Mouse (Mus musculus): ENCODE measurements around the gene Mast4. TPM values are rescaled to one million over a fixed set of nuclear protein-coding genes. Genes with fewer than 3 reads are reported as not detected.
"Not testable (repeated sequence)": the region's sequence is repeated elsewhere in the genome, so short reads cannot be mapped to it uniquely, and the experiment has no call there.

Mast4 gene
- polyA plus RNA-seq, 1 experiment from 2014 or later: 10.5 TPM

DNA sequence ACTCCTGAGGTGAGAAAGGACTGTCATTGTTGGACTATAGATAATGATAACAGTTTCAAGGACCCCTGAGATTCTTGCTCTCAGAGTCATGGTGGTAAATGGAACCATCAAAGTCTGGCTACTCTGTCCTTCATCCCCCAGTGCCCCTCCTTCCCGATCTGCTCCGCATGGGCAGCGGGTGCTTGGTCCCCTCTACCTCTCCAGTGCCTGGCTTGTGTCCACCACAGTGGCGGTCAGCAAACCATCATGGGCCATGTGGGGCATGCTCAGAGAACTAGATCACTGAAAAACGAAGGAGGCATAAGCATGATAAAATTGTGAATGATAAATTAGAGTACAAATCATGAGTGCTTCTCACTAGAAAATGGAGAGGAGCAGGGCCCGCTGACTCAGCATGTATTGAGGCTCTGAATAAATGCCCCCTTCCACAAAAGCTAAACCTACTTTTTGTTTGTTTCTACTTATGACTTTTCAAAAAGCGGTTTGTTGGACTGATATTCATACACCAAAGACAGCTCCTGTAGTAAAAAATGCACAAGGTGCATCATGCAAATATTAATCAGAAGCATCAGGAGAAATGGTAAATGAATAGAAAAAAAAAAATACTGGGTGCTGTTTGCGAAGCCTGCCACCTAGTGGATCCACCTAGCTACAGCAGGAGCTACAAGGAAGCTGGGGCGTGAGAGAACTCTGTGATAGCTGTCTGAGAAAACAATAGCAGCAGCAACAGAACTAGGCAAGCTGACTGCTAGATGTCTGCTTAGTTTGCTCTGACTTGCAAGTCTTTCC is 589.6 kb downstream of the Mast4 start:
- DNase-seq (ENCODE audit: low read depth, low spot score) (peak; percentile 34), ATAC-seq (no peak)
- CTCF ChIA-PET: interaction anchor here (0.7 to 2.5 kb wide), 5 partner anchors 9 to 66 kb away, joined by 3 to 16 read pairs (median 3); no protein-coding TSS in a partner anchor
- TF ChIP-seq CTCF (IDR thresholded peaks at IDR 0.05): no peak
- POLR2A ChIA-PET: interaction anchor here (0.6 kb wide), 1 partner anchor 1051 kb away, joined by 3 read pairs; no protein-coding TSS in a partner anchor
- in situ Hi-C loops (cut with MboI; ENCODE audit: low pct_unique_long_range_greater_than_20kb): no loop called here
- no peaks in the 10 kb centered on the region for H3K27me3 ChIP-seq

DNA sequence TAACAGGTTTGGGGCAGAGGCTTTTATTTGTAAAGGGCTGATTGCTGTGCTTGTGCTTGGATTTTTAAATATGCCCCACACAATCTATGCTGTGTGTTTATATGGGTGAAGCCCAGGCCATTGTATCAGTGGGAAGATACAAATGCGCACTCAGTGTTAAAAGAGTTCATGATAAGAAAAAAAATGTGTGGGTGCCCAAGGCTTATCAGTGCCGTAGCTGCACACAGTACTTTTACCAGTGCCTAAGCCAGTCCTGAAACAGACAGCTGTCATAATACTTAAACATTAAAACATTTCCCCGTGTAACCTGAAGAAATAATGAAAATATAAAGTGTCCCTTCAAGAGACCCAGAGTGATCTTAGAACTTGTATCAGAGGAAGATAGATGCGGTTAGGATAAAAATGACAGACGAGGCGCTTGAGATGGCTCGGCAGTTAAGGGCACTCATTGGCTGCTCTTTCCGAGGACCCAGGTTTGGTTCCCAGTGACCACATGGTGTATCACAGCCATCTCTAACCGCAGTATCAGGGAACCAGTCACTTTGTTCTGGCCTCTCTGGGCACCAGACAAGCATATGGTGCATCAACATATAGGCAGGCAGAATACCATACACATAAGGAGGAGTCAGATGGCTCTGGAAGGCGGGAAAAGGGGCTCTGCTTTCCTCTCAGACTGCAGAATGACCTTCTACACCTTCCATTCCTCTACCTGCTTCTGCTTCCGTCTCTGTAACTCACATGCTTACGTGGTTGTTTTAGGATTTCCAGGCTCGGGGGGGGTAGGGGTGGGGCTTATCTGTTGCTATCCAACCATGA is 594.4 kb downstream of the Mast4 start:
- no peak for TF ChIP-seq CTCF (IDR thresholded peaks at IDR 0.05)
- ChIA-PET CTCF (no interaction called here), POLR2A (no interaction called here)
- no peak for ATAC-seq
- no peaks in the 10 kb centered on the region for H3K27me3 ChIP-seq
- in situ Hi-C loops (cut with MboI; ENCODE audit: low pct_unique_long_range_greater_than_20kb): no loop called here
- DNase-seq (ENCODE audit: low read depth, low spot score): no peak

DNA sequence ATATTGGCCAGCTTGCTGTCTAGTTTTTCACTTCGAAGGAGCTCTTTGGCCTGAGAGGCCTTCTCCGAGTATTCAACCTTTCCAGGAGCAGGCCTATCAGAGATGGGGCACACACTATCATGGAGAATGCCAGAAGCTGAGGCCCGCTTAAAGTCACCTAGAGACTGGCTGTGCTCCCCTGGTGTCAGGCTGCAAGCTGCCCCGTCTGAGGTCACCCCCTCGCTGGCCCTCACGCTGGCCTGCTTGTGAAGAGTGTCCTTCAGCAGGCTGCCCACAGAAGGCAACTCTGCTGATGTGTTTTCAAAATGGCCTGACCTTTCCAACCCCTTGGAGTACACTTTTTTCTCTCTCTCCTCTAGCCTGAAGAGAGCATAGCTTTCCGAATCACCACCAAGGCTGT is 596.5 kb downstream of the Mast4 start:
- DNase-seq (ENCODE audit: low read depth, low spot score): no peak

DNA sequence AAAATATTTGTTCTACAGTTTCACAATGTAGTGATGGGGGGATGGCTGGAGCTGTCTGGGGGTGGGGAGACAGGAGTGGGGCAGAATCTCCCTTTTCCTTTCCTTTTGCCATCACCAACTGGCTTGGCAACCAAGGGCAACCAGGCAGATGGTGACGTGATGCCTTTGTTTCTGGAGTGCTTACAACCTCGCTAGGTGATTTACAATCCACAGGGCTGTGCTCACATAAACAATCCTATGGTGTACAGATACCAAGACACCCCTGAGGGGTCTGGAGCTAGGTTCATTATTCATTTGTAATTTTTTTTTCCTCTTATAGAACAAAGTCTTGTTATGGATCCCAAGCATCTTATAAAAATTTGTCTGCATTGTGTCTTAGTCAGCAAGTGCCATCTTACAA is 601.2 kb downstream of the Mast4 start:
- no peak for TF ChIP-seq CTCF (IDR thresholded peaks at IDR 0.05)
- H3K27me3 ChIP-seq: no peaks in the 10 kb centered on the region
- POLR2A ChIA-PET: no interaction called here
- DNase-seq (ENCODE audit: low read depth, low spot score) (no peak), ATAC-seq (no peak)
- CTCF ChIA-PET: no interaction called here
- in situ Hi-C loops (cut with MboI; ENCODE audit: low pct_unique_long_range_greater_than_20kb): loop anchor here (5.0 kb wide), 1 partner anchor 41 kb away; the partner anchor contains the start of gene Cd180

More for the DNA sequence above, 596.5 kb downstream of the Mast4 start:
- TF ChIP-seq CTCF (IDR thresholded peaks at IDR 0.05): no peak
- ChIA-PET POLR2A (no interaction called here), CTCF (interaction anchor here (1.3 kb wide), 1 partner anchor 59 kb away, joined by 5 read pairs; no protein-coding TSS in a partner anchor)
- in situ Hi-C loops (cut with MboI; ENCODE audit: low pct_unique_long_range_greater_than_20kb): no loop called here
- H3K27me3 ChIP-seq: no peaks in the 10 kb centered on the region
- ATAC-seq: no peak

DNA sequence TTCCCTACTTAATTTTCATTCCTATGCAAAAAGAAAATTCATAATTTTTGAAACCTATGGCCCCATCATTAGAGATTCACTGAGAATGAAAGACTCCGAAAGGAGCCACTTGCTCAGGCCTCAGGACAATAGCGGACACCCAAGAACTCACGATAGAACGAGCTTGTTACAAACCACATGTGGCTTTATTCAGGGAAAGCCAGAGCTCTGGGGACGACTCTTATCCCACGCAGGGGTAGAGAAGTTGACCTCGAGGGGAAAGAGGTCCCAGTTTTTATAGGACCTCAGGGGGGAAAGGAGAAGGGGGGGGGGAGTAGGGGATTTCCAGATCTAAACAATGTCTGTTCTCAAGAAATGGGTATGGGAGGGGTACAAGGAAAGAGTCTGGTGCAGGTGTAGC is 605.3 kb downstream of the Mast4 start:
- in situ Hi-C loops (cut with MboI; ENCODE audit: low pct_unique_long_range_greater_than_20kb); POLR2A ChIA-PET: not testable (repeated sequence)

DNA sequence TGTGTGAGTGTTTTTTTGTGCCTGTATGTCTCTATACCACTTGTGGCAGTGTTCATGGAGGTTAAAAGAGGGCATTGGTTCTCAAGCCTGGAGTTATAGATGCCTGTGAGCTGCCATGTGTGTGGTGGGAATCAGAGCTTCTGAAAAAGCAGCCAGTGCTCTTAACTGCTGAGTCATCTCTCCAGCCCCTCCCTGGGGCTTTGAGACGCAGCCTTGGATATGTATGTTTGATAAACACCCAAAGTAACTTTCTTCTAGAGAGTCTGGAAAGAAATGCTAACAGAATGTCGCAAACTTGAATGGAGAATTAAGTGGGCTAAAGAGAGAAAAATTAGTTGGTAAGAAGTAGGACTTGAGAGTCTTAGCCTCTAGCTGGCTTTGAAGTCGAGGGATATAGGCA is 606.3 kb downstream of the Mast4 start:
- DNase-seq (ENCODE audit: low read depth, low spot score) (no peak), ATAC-seq (no peak)
- no peak for TF ChIP-seq CTCF (IDR thresholded peaks at IDR 0.05)
- no peaks in the 10 kb centered on the region for H3K27me3 ChIP-seq
- POLR2A ChIA-PET: no interaction called here
- CTCF ChIA-PET: interaction anchor here (2.3 kb wide), 1 partner anchor 16 kb away, joined by 11 read pairs; no protein-coding TSS in a partner anchor
- in situ Hi-C loops (cut with MboI; ENCODE audit: low pct_unique_long_range_greater_than_20kb): no loop called here

More for the DNA sequence above, 605.3 kb downstream of the Mast4 start:
- CTCF ChIA-PET; ATAC-seq; H3K27me3 ChIP-seq; DNase-seq (ENCODE audit: low read depth, low spot score): not testable (repeated sequence)

DNA sequence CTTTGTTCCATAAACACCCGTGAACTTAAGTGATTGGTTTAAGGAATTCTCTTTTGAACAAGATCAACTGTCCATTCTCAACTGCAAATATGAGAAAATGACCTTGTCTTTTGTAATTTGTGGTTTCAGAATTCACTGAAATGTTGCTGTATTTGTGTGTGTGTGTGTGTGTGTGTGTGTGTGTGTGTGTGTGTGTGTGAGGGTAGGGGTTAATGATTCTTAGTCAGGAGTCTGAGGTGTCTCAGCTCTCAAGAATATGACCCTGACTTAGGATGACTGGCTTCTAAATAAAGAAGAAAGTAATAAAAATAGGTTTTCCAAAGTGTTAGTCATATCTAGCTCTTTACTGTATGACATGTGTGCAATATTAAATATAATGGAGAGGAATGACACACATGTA is 607.4 kb downstream of the Mast4 start:
- no peaks in the 10 kb centered on the region for H3K27me3 ChIP-seq
- in situ Hi-C loops (cut with MboI; ENCODE audit: low pct_unique_long_range_greater_than_20kb): no loop called here
- TF ChIP-seq CTCF (IDR thresholded peaks at IDR 0.05): no peak
- ChIA-PET CTCF (interaction anchor here (2.3 kb wide), 1 partner anchor 17 kb away, joined by 11 read pairs; no protein-coding TSS in a partner anchor), POLR2A (interaction anchor here (0.5 kb wide), 1 partner anchor 72 kb away, joined by 3 read pairs; no protein-coding TSS in a partner anchor)
- DNase-seq (ENCODE audit: low read depth, low spot score) (no peak), ATAC-seq (no peak)

DNA sequence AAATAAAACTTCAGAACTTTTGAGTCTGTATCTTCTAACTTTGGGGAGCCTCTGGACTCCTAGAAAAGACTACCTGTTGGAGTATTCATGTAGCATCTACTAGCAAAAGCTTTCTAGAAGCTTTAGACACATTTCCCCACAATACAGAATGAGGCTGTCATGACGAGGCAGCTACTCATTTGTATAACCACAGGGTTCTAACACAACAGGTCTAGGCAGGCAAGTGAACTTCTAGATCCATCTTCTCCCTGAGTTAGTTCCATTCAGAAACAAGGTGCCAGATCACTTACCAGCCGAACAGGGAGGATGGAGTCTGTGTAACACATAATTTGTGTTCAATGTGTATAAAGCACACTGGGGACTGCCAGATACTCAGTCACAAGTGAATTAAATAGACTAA is 608.4 kb downstream of the Mast4 start:
- no peak for ATAC-seq

DNA sequence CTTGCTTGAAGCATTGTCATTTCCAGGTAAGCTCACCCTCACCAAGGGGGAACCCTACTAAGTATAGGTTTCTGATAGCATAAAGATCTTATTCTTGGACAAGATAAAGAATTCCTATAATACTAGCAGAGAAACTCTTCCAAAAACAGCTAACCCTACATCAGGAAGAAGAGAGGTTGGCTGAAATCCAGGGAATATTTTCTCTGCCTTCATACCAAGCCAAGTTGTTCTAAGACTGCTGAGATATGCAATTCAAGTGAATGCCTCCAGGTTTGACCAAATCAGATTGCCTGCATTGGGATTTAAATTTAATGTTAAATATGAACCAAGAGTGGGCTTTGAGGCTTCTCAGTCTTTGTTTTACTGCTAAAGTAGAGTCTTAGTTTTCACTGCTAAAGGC is 608.9 kb downstream of the Mast4 start:
- ChIA-PET CTCF (interaction anchor here (1.3 kb wide), 1 partner anchor 16 kb away, joined by 4 read pairs; no protein-coding TSS in a partner anchor), POLR2A (interaction anchor here (0.6 kb wide), 2 partner anchors 268 to 489 kb away, joined by 3 read pairs; no protein-coding TSS in a partner anchor)
- no peaks in the 10 kb centered on the region for H3K27me3 ChIP-seq
- in situ Hi-C loops (cut with MboI; ENCODE audit: low pct_unique_long_range_greater_than_20kb): no loop called here
- ATAC-seq: no peak
- DNase-seq (ENCODE audit: low read depth, low spot score): no peak
- no peak for TF ChIP-seq CTCF (IDR thresholded peaks at IDR 0.05)

More for the DNA sequence above, 608.4 kb downstream of the Mast4 start:
- POLR2A ChIA-PET: interaction anchor here (0.6 kb wide), 2 partner anchors 269 to 488 kb away, joined by 3 read pairs; no protein-coding TSS in a partner anchor
- DNase-seq (ENCODE audit: low read depth, low spot score): no peak
- no peak for TF ChIP-seq CTCF (IDR thresholded peaks at IDR 0.05)
- in situ Hi-C loops (cut with MboI; ENCODE audit: low pct_unique_long_range_greater_than_20kb): no loop called here
- H3K27me3 ChIP-seq: no peaks in the 10 kb centered on the region
- CTCF ChIA-PET: interaction anchor here (1.3 kb wide), 1 partner anchor 17 kb away, joined by 4 read pairs; no protein-coding TSS in a partner anchor

DNA sequence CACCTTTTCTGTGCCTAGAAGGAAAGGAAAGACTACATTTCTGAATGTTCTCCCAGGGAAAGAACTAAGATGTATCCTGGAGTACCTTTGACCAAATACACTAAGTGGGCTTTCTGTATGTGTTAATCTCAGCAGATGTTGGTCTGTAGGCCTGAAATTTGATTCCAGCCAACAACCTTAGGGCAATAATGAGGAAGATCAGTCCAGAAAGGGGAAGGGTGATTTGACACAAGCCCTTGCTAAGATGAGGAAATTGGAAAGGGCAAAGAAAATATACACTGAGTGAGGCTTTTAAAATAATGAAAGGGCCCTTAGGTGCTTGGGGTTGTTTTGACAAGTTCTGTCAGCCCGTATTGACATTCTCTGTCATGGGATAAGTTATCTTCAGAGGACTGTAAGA is 617.3 kb downstream of the Mast4 start:
- no peak for TF ChIP-seq CTCF (IDR thresholded peaks at IDR 0.05)
- POLR2A ChIA-PET: no interaction called here
- no peak for DNase-seq (ENCODE audit: low read depth, low spot score)
- H3K27me3 ChIP-seq: no peaks in the 10 kb centered on the region
- no peak for ATAC-seq
- in situ Hi-C loops (cut with MboI; ENCODE audit: low pct_unique_long_range_greater_than_20kb): no loop called here
- CTCF ChIA-PET: no interaction called here
